In genomic region chr3:102374381-102375060, GRCm38 (mm10) we compare ENCODE assay signal across 21 mouse cellular contexts.
"Had no signal": no experiment of that assay in that cellular context is flagged by ENCODE, and none has a peak within 500 bp of the region (broad histone marks: within the 10 kb centered on the region; RNA-seq: fewer than 3 reads in every experiment).

No protein-coding gene starts in this region.

- H3K4me1 ChIP-seq: limb, embryonic 10.5 days; liver, embryonic 12.5 days; liver, embryonic 15.5 days; lung, embryonic 15.5 days; megakaryocyte, embryonic 14.5 days; midbrain, embryonic 10.5 days; midbrain, embryonic 13.5 days; neural tube, embryonic 13.5 days had no signal

- H3K27me3 ChIP-seq: limb, embryonic 13.5 days; liver, embryonic 12.5 days; liver, embryonic 15.5 days; lung, embryonic 15.5 days; megakaryocyte, embryonic 14.5 days; neural tube, embryonic 13.5 days had no signal

- H3K4me3 ChIP-seq: limb, embryonic 10.5 days; limb, embryonic 13.5 days; liver, embryonic 12.5 days; liver, embryonic 15.5 days; lung, embryonic 15.5 days; megakaryocyte, embryonic 14.5 days; midbrain, embryonic 10.5 days; midbrain, embryonic 13.5 days; myocyte; neural tube, embryonic 13.5 days had no signal

- H3K36me3 ChIP-seq: limb, embryonic 10.5 days; limb, embryonic 13.5 days; liver, embryonic 12.5 days; liver, embryonic 15.5 days; lung, embryonic 15.5 days; midbrain, embryonic 10.5 days; midbrain, embryonic 13.5 days; neural tube, embryonic 13.5 days had no signal

- H3K4me2 ChIP-seq: limb, embryonic 13.5 days; liver, embryonic 12.5 days; liver, embryonic 15.5 days; lung, embryonic 15.5 days; midbrain, embryonic 13.5 days; neural tube, embryonic 13.5 days had no signal

- H3K9me3 ChIP-seq: limb, embryonic 10.5 days; limb, embryonic 13.5 days; liver, embryonic 12.5 days; liver, embryonic 15.5 days; lung, embryonic 15.5 days; midbrain, embryonic 10.5 days; midbrain, embryonic 13.5 days; neural tube, embryonic 13.5 days had no signal

- H3K27ac ChIP-seq: limb, embryonic 10.5 days; limb, embryonic 13.5 days; liver, embryonic 12.5 days; liver, embryonic 15.5 days; lung, embryonic 15.5 days; midbrain, embryonic 10.5 days; midbrain, embryonic 13.5 days; neural tube, embryonic 13.5 days had no signal

- DNase-seq: kidney, adult 9 months; kidney, postnatal 14 days; kidney, postnatal 4 days; liver; lung, adult 18-20 months; lung, postnatal 10 days; lung, postnatal 36 days; thymus, adult 2 months; thymus, postnatal 14 days; thymus, postnatal 4 days had no signal

- H3K9ac ChIP-seq: limb, embryonic 13.5 days; liver, embryonic 12.5 days; liver, embryonic 15.5 days; lung, embryonic 15.5 days; midbrain, embryonic 13.5 days; neural tube, embryonic 13.5 days had no signal

- ATAC-seq: liver, embryonic 12.5 days; midbrain, embryonic 13.5 days; midbrain, embryonic 16.5 days had no signal
